Comparison of ENCODE assay signal across 7 mouse cellular contexts in genomic region chr10:53462449-53463308, GRCm38 (mm10).
A peak's percentile ranks its signal among the peaks of the same experiment; 100 is the strongest.
DNase-seq lines count a peak whose midpoint lies in the region; ATAC-seq and TF ChIP-seq lines count a peak whose summit lies in the region.

No protein-coding gene starts in this region.

- ATAC-seq in embryonic facial prominence, embryonic 12.5 days (ENCODE audit: insufficient number of reproducible peaks, insufficient read depth, low FRiP score, low TSS enrichment), result no peak
- ATAC-seq in heart, embryonic 14.5 days (ENCODE audit: insufficient number of reproducible peaks, insufficient read depth, low FRiP score, low read depth), result peak; percentile 20; the same call in 1 of the 2 replicates
- ATAC-seq in midbrain, embryonic 11.5 days (ENCODE audit: low FRiP score), result peak; percentile 72
- ATAC-seq in liver, postnatal 0 days, result no peak

- H3K4me2 ChIP-seq in embryonic facial prominence, embryonic 12.5 days (replicated peaks), result peak overlapping the region; percentile 16; the same call in 1 of the 2 replicates
- H3K4me2 ChIP-seq in heart, embryonic 14.5 days (ENCODE audit: low read length), result peak overlapping the region; percentile 53
- H3K4me2 ChIP-seq in midbrain, embryonic 11.5 days, result peak overlapping the region; percentile 30; the same call in 1 of the 2 replicates
- no peak overlapping the region for H3K4me2 ChIP-seq in liver, postnatal 0 days (ENCODE audit: low read depth, low read length)

- no peak for TF ChIP-seq CTCF in liver, postnatal 0 days (IDR thresholded peaks at IDR 0.05; ENCODE audit: low read depth)

- H3K4me1 ChIP-seq in embryonic facial prominence, embryonic 12.5 days, result peaks cover 6% of the 10 kb centered on the region; the same call in 1 of the 2 replicates
- peaks cover 17 to 38% of the 10 kb centered on the region in 2 experiments for H3K4me1 ChIP-seq in heart, embryonic 14.5 days (ENCODE audit: control insufficient read depth in 2 of 2, insufficient read depth in 2 of 2, low read length in 2 of 2)
- H3K4me1 ChIP-seq in midbrain, embryonic 11.5 days (ENCODE audit: control insufficient read depth, insufficient read depth, low read length), result peaks cover 6% of the 10 kb centered on the region
- peaks cover 6% of the 10 kb centered on the region; the same call in 1 of the 2 replicates for H3K4me1 ChIP-seq in liver, postnatal 0 days (ENCODE audit: insufficient read depth)

- no peak for TF ChIP-seq EP300 in liver, postnatal 0 days (IDR thresholded peaks at IDR 0.05; ENCODE audit: low read depth)

- no peak overlapping the region for H3K27ac ChIP-seq in embryonic facial prominence, embryonic 12.5 days
- peak overlapping the region; percentile 15 to 28; a peak in 1 of 4 replicates for H3K27ac ChIP-seq in heart, embryonic 14.5 days (replicated peaks in 1 of 2; ENCODE audit: control insufficient read depth in 1 of 2, insufficient read depth in 1 of 2, low read depth in 2 of 2, low read length in 2 of 2)
- H3K27ac ChIP-seq in midbrain, embryonic 11.5 days (ENCODE audit: low read depth, low read length), result no peak overlapping the region
- no peak overlapping the region for H3K27ac ChIP-seq in liver, postnatal 0 days (ENCODE audit: low read depth)

- no peaks in the 10 kb centered on the region for H3K36me3 ChIP-seq in embryonic facial prominence, embryonic 12.5 days
- H3K36me3 ChIP-seq in heart, embryonic 14.5 days (ENCODE audit: control insufficient read depth, insufficient read depth, low read length), result no peaks in the 10 kb centered on the region
- H3K36me3 ChIP-seq in midbrain, embryonic 11.5 days (ENCODE audit: control insufficient read depth, insufficient read depth, low read length), result no peaks in the 10 kb centered on the region
- no peaks in the 10 kb centered on the region for H3K36me3 ChIP-seq in liver, postnatal 0 days (replicated peaks; ENCODE audit: insufficient read depth, low read length)

- WGBS in embryonic facial prominence, embryonic 12.5 days, result 35% methylated on average over 15 of the region's 15 CpGs
- 34% methylated on average over 15 of the region's 15 CpGs for WGBS in heart, embryonic 14.5 days
- WGBS in midbrain, embryonic 11.5 days, result 22% methylated on average over 15 of the region's 15 CpGs
- WGBS in liver, postnatal 0 days (ENCODE audit: insufficient replicate concordance), result 55% methylated on average over 15 of the region's 15 CpGs

- H3K4me3 ChIP-seq in embryonic facial prominence, embryonic 12.5 days, result no peak overlapping the region
- peak overlapping the region in 1 of 2 experiments; percentile 5; a peak in 2 of 4 replicates for H3K4me3 ChIP-seq in heart, embryonic 14.5 days (ENCODE audit: control insufficient read depth in 1 of 2, insufficient read depth in 1 of 2, low read depth in 1 of 2, low read length in 2 of 2)
- H3K4me3 ChIP-seq in midbrain, embryonic 11.5 days (ENCODE audit: low read depth, low read length), result no peak overlapping the region
- no peak overlapping the region for H3K4me3 ChIP-seq in liver, postnatal 0 days (ENCODE audit: low read depth, low read length)

- H3K9me3 ChIP-seq in embryonic facial prominence, embryonic 12.5 days, result no peaks in the 10 kb centered on the region
- H3K9me3 ChIP-seq in heart, embryonic 14.5 days (ENCODE audit: control insufficient read depth, low read length), result no peaks in the 10 kb centered on the region
- no peaks in the 10 kb centered on the region for H3K9me3 ChIP-seq in midbrain, embryonic 11.5 days (ENCODE audit: control insufficient read depth, low read length)
- no peaks in the 10 kb centered on the region for H3K9me3 ChIP-seq in liver, postnatal 0 days (ENCODE audit: low read length)

- no peak overlapping the region for H3K9ac ChIP-seq in embryonic facial prominence, embryonic 12.5 days
- peak overlapping the region; percentile 18; the same call in 1 of the 2 replicates for H3K9ac ChIP-seq in heart, embryonic 14.5 days (ENCODE audit: low read length)
- H3K9ac ChIP-seq in midbrain, embryonic 11.5 days (ENCODE audit: low read length), result peak overlapping the region; percentile 1; the same call in 1 of the 2 replicates
- no peak overlapping the region for H3K9ac ChIP-seq in liver, postnatal 0 days (replicated peaks)

- peak; percentile 18 for DNase-seq in adipocyte (ENCODE audit: low spot score)
- peak; percentile 92 for DNase-seq in midbrain, embryonic 11.5 days (ENCODE audit: low spot score, missing footprints)
- DNase-seq in cerebellum, postnatal 36 days, result no peak
- no peak for DNase-seq in liver, postnatal 0 days
- no peak for DNase-seq in adrenal gland, postnatal 10 days

- no peaks in the 10 kb centered on the region for H3K27me3 ChIP-seq in embryonic facial prominence, embryonic 12.5 days
- no peaks in the 10 kb centered on the region for H3K27me3 ChIP-seq in heart, embryonic 14.5 days (ENCODE audit: control insufficient read depth, insufficient read depth, low read length)
- H3K27me3 ChIP-seq in midbrain, embryonic 11.5 days (ENCODE audit: control insufficient read depth, insufficient read depth, low read length), result no peaks in the 10 kb centered on the region
- H3K27me3 ChIP-seq in liver, postnatal 0 days (ENCODE audit: insufficient read depth, low read length), result no peaks in the 10 kb centered on the region

Comparison
In these comparisons a context has a peak if more than half of its experiments do, and no peak if none do; other contexts are left out.
1. DNase-seq: peak in adipocyte (single experiment) and midbrain, embryonic 11.5 days (single experiment); none in cerebellum, postnatal 36 days (0 of 2), liver, postnatal 0 days (single experiment) and adrenal gland, postnatal 10 days (single experiment).
2. ATAC-seq: peak in heart, embryonic 14.5 days (single experiment) and midbrain, embryonic 11.5 days (single experiment); none in embryonic facial prominence, embryonic 12.5 days (single experiment) and liver, postnatal 0 days (single experiment).
3. H3K27ac ChIP-seq: peak in heart, embryonic 14.5 days (2 of 2); none in embryonic facial prominence, embryonic 12.5 days (single experiment), midbrain, embryonic 11.5 days (single experiment) and liver, postnatal 0 days (single experiment).
4. H3K9ac ChIP-seq: peak in heart, embryonic 14.5 days (single experiment) and midbrain, embryonic 11.5 days (single experiment); none in embryonic facial prominence, embryonic 12.5 days (single experiment) and liver, postnatal 0 days (single experiment).